Mouse (Mus musculus) liver, postnatal 0 days (tissue): ENCODE data around the gene Gm5431.
"Not testable (repeated sequence)": the region's sequence is repeated elsewhere in the genome, so short reads cannot be mapped to it uniquely, and the experiment has no call there.

Experiments used
- CTCF ChIP-seq: sonication (generic); IDR thresholded peaks from 2 replicates; pipeline ENCODE4 v1.5.1; 2016; ENCODE audit warnings: antibody characterized with exemption, low read depth
- EP300 ChIP-seq: IDR thresholded peaks from 2 replicates; pipeline ENCODE4 v1.6.1; 2016; ENCODE audit warnings: antibody characterized with exemption, low read depth, mild to moderate bottlenecking

DNA sequence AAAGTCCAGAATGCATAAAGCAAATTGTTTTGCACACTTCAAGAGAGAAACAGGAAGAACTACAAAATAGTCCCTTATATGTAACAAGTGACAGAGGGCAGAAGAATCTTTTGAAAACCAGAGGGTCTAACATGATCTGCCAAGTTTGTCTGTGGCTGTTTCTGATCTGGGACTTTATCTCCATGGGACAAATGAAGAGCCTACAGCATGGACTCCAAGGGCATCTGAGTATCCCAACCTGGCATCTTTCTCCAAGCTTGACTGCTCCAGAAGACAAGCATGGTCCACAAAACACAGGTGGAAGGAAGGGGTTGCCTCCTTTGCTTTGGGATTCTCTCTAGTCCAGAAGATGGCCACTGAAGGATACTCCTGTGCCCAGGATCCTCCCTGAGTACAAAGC lies 24.4 kb upstream of the Gm5431 start:
- TF ChIP-seq CTCF, EP300: not testable (repeated sequence)
